Mouse (Mus musculus) CH12.LX (cell line): ENCODE data around the gene Pde4d. TPM values are rescaled to one million over a fixed set of nuclear protein-coding genes. Genes with fewer than 3 reads are reported as not detected.

Experiments used
- DNase-seq: peaks from one replicate; pipeline ENCODE4 v3.0.0-alpha.2; 2013; ENCODE audit errors: extremely low read depth
- H3K27ac ChIP-seq: 2 replicates; pipeline ENCODE4 v1.5.1; 2012; ENCODE audit warnings: low read depth, mild to moderate bottlenecking, control low read depth, moderate library complexity; ENCODE audit not compliant: insufficient read depth
- H3K27me3 ChIP-seq: replicated peaks from 2 replicates; pipeline ENCODE3; 2012; ENCODE audit warnings: inconsistent platforms
- H3K36me3 ChIP-seq, 2 experiments: replicated peaks in 1 of 2; 2 replicates each; pipeline versions ENCODE3 to v1.6.1; 2012; ENCODE audit warnings: inconsistent platforms in 1 of 2, low read length in 1 of 2, mild to moderate bottlenecking in 1 of 2, mixed read lengths in 1 of 2, moderate library complexity in 1 of 2; ENCODE audit not compliant: control insufficient read depth in 1 of 2, insufficient read depth in 1 of 2
- H3K4me1 ChIP-seq, 2 experiments: 2 replicates each; pipeline ENCODE4 v1.6.1; 2012; ENCODE audit warnings: inconsistent platforms in 1 of 2, moderate library complexity in 1 of 2; ENCODE audit not compliant: insufficient read depth in 2 of 2, control insufficient read depth in 1 of 2
- H3K4me2 ChIP-seq: 2 replicates; pipeline ENCODE4 v1.6.1; 2012; ENCODE audit warnings: low read depth, mild to moderate bottlenecking, control low read depth; ENCODE audit not compliant: poor library complexity, insufficient read depth, severe bottlenecking
- H3K4me3 ChIP-seq, 3 experiments: fragments of 150-350 bp in 1 of 3; sonication (generic) in 1 of 3; replicated peaks in 1 of 3; 2 replicates each; pipeline versions ENCODE3 to v1.5.1; 2011 to 2012; ENCODE audit warnings: low read depth in 2 of 3, low read length in 2 of 3, mild to moderate bottlenecking in 2 of 3, moderate library complexity in 2 of 3, control low read depth in 1 of 3, improper control_type of control experiment in 1 of 3, inconsistent platforms in 1 of 3, mixed read lengths in 1 of 3; ENCODE audit not compliant: poor library complexity in 1 of 3
- H3K79me2 ChIP-seq: replicated peaks from 2 replicates; pipeline ENCODE4 v1.6.1; 2012; ENCODE audit warnings: mild to moderate bottlenecking, moderate library complexity; ENCODE audit not compliant: control insufficient read depth, poor library complexity, insufficient read depth, severe bottlenecking; ENCODE audit errors: extremely low read depth
- H3K9ac ChIP-seq: 2 replicates; pipeline ENCODE4 v1.6.1; 2012; ENCODE audit warnings: low read depth, mild to moderate bottlenecking, control low read depth, moderate library complexity; ENCODE audit not compliant: insufficient read depth
- H3K9me3 ChIP-seq: replicated peaks from 2 replicates; pipeline ENCODE3; 2012; ENCODE audit warnings: low read length, inconsistent platforms, mixed read lengths
- BHLHE40 ChIP-seq: IDR thresholded peaks from 2 replicates; pipeline ENCODE4 v1.6.1; 2011; ENCODE audit warnings: mild to moderate bottlenecking, low read depth, low read length, improper control_type of control experiment
- CHD2 ChIP-seq: IDR thresholded peaks from 2 replicates; pipeline ENCODE4 v1.6.1; 2011; ENCODE audit warnings: low read length, improper control_type of control experiment
- ETS1 ChIP-seq: conservative IDR thresholded peaks from 2 replicates; pipeline ENCODE4 v1.6.1; 2012; ENCODE audit warnings: low read depth, mild to moderate bottlenecking, inconsistent platforms, low read length, improper control_type of control experiment, moderate library complexity
- GABPA ChIP-seq: IDR thresholded peaks from 2 replicates; pipeline ENCODE4 v1.6.1; 2012; ENCODE audit warnings: low read depth, low read length, improper control_type of control experiment, inconsistent platforms; ENCODE audit not compliant: insufficient replicate concordance
- HCFC1 ChIP-seq: IDR thresholded peaks from 2 replicates; pipeline ENCODE4 v1.6.1; 2012; ENCODE audit warnings: low read depth, mild to moderate bottlenecking, inconsistent platforms, low read length, improper control_type of control experiment
- IRF4 ChIP-seq: IDR thresholded peaks from 2 replicates; pipeline ENCODE4 v1.6.1; 2014; ENCODE audit warnings: low read depth, mild to moderate bottlenecking, inconsistent platforms, low read length, improper control_type of control experiment
- JUN ChIP-seq: IDR thresholded peaks from 2 replicates; pipeline ENCODE4 v1.6.1; 2011; ENCODE audit warnings: low read depth, mild to moderate bottlenecking, low read length, improper control_type of control experiment, moderate library complexity; ENCODE audit not compliant: insufficient read depth
- JUND ChIP-seq: conservative IDR thresholded peaks from 2 replicates; pipeline ENCODE4 v1.6.1; 2011; ENCODE audit warnings: low read depth, low read length, improper control_type of control experiment
- KAT2A ChIP-seq: IDR thresholded peaks from 2 replicates; pipeline ENCODE4 v1.6.1; 2012; ENCODE audit warnings: low read length, improper control_type of control experiment, inconsistent platforms; ENCODE audit not compliant: insufficient replicate concordance
- MAFK ChIP-seq: IDR thresholded peaks from 2 replicates; pipeline ENCODE4 v1.6.1; 2011; ENCODE audit warnings: low read length, improper control_type of control experiment; ENCODE audit not compliant: insufficient replicate concordance
- MAX ChIP-seq: IDR thresholded peaks from 2 replicates; pipeline ENCODE4 v1.6.1; 2011; ENCODE audit warnings: low read length, improper control_type of control experiment
- MAZ ChIP-seq: IDR thresholded peaks from 2 replicates; pipeline ENCODE4 v1.6.1; 2012; ENCODE audit warnings: low read depth, mild to moderate bottlenecking, inconsistent platforms, low read length, improper control_type of control experiment, moderate library complexity
- MXI1 ChIP-seq: IDR thresholded peaks from 2 replicates; pipeline ENCODE4 v1.6.1; 2011; ENCODE audit warnings: mild to moderate bottlenecking, low read depth, low read length, improper control_type of control experiment
- NRF1 ChIP-seq: IDR thresholded peaks from 2 replicates; pipeline ENCODE4 v1.6.1; 2014; ENCODE audit warnings: low read depth, mild to moderate bottlenecking, inconsistent platforms, low read length, improper control_type of control experiment, moderate library complexity
- POLR2A ChIP-seq: IDR thresholded peaks from 2 replicates; pipeline ENCODE4 v1.6.1; 2011; ENCODE audit warnings: low read depth, mild to moderate bottlenecking, improper control_type of control experiment, low read length
- SMC3 ChIP-seq: IDR thresholded peaks from 2 replicates; pipeline ENCODE4 v1.6.1; 2011; ENCODE audit warnings: low read depth, low read length, improper control_type of control experiment
- UBTF ChIP-seq: IDR thresholded peaks from 2 replicates; pipeline ENCODE4 v1.6.1; 2012; ENCODE audit warnings: low read depth, mild to moderate bottlenecking, inconsistent platforms, low read length, improper control_type of control experiment, moderate library complexity
- ZC3H11A ChIP-seq: IDR thresholded peaks from 2 replicates; pipeline ENCODE4 v1.6.1; 2012; ENCODE audit warnings: low read depth, mild to moderate bottlenecking, inconsistent platforms, low read length, improper control_type of control experiment
- ZKSCAN1 ChIP-seq: IDR thresholded peaks from 2 replicates; pipeline ENCODE4 v1.6.1; 2012; ENCODE audit warnings: low read depth, inconsistent platforms, low read length, improper control_type of control experiment, borderline replicate concordance
- ZMIZ1 ChIP-seq: IDR thresholded peaks from 2 replicates; pipeline ENCODE4 v1.6.1; 2012; ENCODE audit warnings: low read depth, mild to moderate bottlenecking, inconsistent platforms, low read length, improper control_type of control experiment
- ZNF384 ChIP-seq: IDR thresholded peaks from 2 replicates; pipeline ENCODE4 v1.6.1; 2012; ENCODE audit warnings: low read depth, low read length, improper control_type of control experiment, inconsistent platforms
- dilution Hi-C: fragments of 300-500 bp; cut with MboI; formaldehyde crosslinking; loops from 2 replicates; pipeline ENCODE4 v1.14.3; 2020; ENCODE audit warnings: low sequenced_read_pairs; ENCODE audit not compliant: extremely low pct_unique_long_range_greater_than_20kb, extremely low pct_ligation_motif_present
- in situ Hi-C: fragments of 300-500 bp; cut with MboI; formaldehyde crosslinking; loops from 3 replicates; pipeline ENCODE4 v1.14.3; 2019; ENCODE audit warnings: low sequenced_read_pairs, low pct_ligation_motif_present, low pct_unique_long_range_greater_than_20kb, mixed read lengths
- polyA plus RNA-seq: library from polyadenylated mRNA; unstranded; fragments of >175 nt; gene quantifications from 2 replicates; pipeline ENCODE4 v1.2.1, GENCODE M21; 2012; ENCODE audit warnings: low read depth; ENCODE audit not compliant: insufficient read length
- total RNA-seq, 2 experiments: library from RNA; depleted of rRNA; stranded (reverse); fragments of 300-350 nt in 1 of 2; fragments of >200 nt in 1 of 2; gene quantifications; 2 replicates each; pipeline ENCODE4 v1.2.3; 2012 to 2014

Gene Pde4d
- total and polyA plus RNA-seq, 3 experiments = not detected

- H3K4me3 ChIP-seq = no peak overlapping the region
- no peaks in the 10 kb centered on the region for H3K79me2 ChIP-seq
- no peak overlapping the region for H3K9ac ChIP-seq
- dilution Hi-C loops = no loop called here
- DNase-seq = no peak
- in situ Hi-C loops = no loop called here
- H3K27me3 ChIP-seq = no peaks in the 10 kb centered on the region
- TF ChIP-seq IRF4 (no peak), ZC3H11A (no peak), ZKSCAN1 (no peak), JUN (no peak), GABPA (no peak), ETS1 (no peak), NRF1 (no peak)
- H3K9me3 ChIP-seq = peaks cover 60% of the 10 kb centered on the region
- no peak overlapping the region for H3K27ac ChIP-seq
- no peaks in the 10 kb centered on the region for H3K4me1 ChIP-seq
- no peak overlapping the region for H3K4me2 ChIP-seq
- no peaks in the 10 kb centered on the region for H3K36me3 ChIP-seq
Measured at GRCm38 (mm10) chr13:109881161-109881857, 1431.6 kb downstream of the Pde4d start.

GRCm38 (mm10) chr13:109883636-109884035 is 1433.9 kb downstream of the Pde4d start:
- TF ChIP-seq MAX (no peak), BHLHE40 (no peak), JUND (no peak), MAFK (no peak), UBTF (no peak)
- DNase-seq = no peak
- no peak overlapping the region for H3K4me3 ChIP-seq
- H3K9me3 ChIP-seq = peaks cover 65% of the 10 kb centered on the region
- no peak overlapping the region for H3K4me2 ChIP-seq
- no peaks in the 10 kb centered on the region for H3K36me3 ChIP-seq
- no peaks in the 10 kb centered on the region for H3K4me1 ChIP-seq
- no peaks in the 10 kb centered on the region for H3K27me3 ChIP-seq
- H3K79me2 ChIP-seq = no peaks in the 10 kb centered on the region
- dilution Hi-C loops (no loop called here), in situ Hi-C loops (no loop called here)
- no peak overlapping the region for H3K9ac ChIP-seq
- no peak overlapping the region for H3K27ac ChIP-seq

GRCm38 (mm10) chr13:109884812-109885211 is 1435.1 kb downstream of the Pde4d start:
- Histone ChIP-seq H3K4me3 (no peak overlapping the region), H3K27me3 (no peaks in the 10 kb centered on the region), H3K9ac (no peak overlapping the region), H3K27ac (no peak overlapping the region), H3K4me1 (no peaks in the 10 kb centered on the region), H3K9me3 (peaks cover 69% of the 10 kb centered on the region), H3K4me2 (no peak overlapping the region), H3K36me3 (no peaks in the 10 kb centered on the region), H3K79me2 (no peaks in the 10 kb centered on the region)
- no peak for DNase-seq
- no peak for TF ChIP-seq HCFC1
- TF ChIP-seq KAT2A = no peak
- TF ChIP-seq MXI1 = no peak
- no peak for TF ChIP-seq ZNF384
- no peak for TF ChIP-seq ZMIZ1
- no peak for TF ChIP-seq MAZ
- TF ChIP-seq MAX = no peak
- TF ChIP-seq IRF4 = no peak
- TF ChIP-seq CHD2 = no peak
- TF ChIP-seq MAFK = no peak
- no peak for TF ChIP-seq POLR2A
- no peak for TF ChIP-seq SMC3
- in situ Hi-C loops = no loop called here
- dilution Hi-C loops = no loop called here
